Mouse (Mus musculus): Measurements from ENCODE around the gene Zbtb39. TPM values are rescaled to one million over a fixed set of nuclear protein-coding genes. Genes with fewer than 3 reads are reported as not detected.

The Zbtb39 gene
- 3.1 and 3.4 TPM in 2 replicates for polyA plus RNA-seq (2012)

DNA sequence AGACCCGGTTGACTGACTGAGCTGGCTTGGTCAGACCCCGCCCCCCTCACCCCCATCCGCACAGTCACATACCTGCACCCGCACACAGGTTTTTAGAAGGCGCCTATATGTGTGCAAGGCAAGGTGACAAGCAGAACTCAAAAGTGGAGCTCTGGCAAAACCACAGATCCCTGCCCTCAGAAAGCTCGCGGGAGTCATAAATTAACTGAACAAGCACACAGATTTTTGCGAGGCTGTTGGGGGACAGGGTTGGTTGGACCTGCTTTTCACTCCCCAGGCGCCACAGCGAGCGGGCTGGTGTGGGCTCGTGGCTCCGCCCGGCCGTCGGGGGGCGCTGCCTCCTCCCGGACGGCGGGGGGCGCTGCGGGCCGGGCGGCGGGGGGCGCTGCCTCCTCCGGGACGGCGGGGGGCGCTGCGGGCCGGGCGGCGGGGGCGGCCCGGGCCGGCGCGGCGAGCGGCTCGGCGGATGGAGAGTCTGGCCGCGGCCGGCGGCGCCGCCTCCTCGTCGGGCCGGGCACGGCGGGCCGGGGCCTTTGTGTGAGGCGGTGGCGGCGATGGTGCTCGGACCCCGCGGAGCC lies at the start of gene Zbtb39:
TSS of gene Zbtb39 (plus strand) at position 456 of the 578 bp plus-strand sequence.
- TF ChIP-seq GATA1 (IDR thresholded peaks at IDR 0.05; ENCODE audit: low read length) = no peak

DNA sequence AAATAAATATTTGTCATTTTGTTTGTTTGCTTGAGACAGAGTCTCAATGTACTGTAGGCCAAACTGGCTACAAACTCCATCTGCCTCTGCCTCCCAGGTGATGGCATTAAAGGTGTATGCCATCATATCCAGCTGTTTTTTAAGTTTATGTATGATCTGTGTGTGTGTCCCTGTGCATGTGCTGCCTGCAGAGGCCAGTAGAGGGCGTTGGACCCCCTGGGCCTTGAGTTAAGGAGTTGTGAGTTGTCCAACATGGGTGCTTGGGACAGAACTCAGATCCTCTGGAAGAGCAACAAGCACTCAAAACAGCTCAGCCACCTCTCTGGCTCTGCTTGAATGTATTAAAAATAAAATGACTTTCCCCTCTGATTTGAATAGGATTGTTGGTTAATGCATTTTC lies 48.3 kb upstream of the Zbtb39 start:
- no peak for TF ChIP-seq GATA1 (IDR thresholded peaks at IDR 0.05; ENCODE audit: low read length)

DNA sequence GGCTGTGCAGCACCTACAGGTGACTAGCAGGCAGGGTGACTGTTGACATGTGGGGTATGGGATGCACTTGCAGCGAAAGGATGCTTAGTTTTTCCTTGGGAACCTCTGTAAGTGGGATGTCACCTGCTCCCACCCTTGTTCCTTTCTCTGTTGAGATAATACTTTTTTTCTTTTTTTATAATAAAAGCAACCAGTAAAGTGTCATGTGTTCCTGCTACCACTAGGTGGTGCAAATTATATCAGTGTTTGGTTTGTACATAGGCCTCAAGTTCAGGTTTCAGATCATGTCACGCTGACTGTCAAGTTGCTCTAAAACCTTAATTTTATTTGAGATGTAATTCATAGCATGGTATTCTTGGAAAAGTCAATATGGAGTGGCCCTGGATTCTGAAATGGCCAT lies 44.7 kb upstream of the Zbtb39 start:
- TF ChIP-seq GATA1 (IDR thresholded peaks at IDR 0.05; ENCODE audit: low read length) = no peak

DNA sequence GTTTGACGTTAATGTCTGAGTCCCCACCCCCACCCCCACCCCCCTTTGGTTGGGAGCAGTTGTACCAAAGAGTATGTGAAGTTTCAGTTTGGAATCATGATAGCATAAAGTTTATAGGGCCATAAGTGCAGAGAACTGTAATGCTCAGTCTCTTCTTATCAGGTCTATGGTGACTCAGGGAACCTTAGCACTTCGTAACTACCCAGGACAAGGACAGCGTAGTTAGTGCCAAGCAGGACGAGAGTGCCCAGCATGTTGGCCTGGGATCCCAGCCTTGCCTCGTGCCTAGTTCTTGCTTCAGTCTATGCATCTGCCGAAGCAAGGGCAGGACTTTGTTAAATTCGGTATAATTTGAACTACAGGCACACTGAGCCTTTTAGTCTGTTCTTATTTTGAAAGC lies 43.6 kb upstream of the Zbtb39 start:
- no peak for TF ChIP-seq GATA1 (IDR thresholded peaks at IDR 0.05; ENCODE audit: low read length)

- TF ChIP-seq GATA1 (IDR thresholded peaks at IDR 0.05; ENCODE audit: low read length) = no peak
These were observed 40.4 kb upstream of the Zbtb39 start for GRCm38 (mm10) chr10:127698966-127699365.

- no peak for TF ChIP-seq GATA1 (IDR thresholded peaks at IDR 0.05; ENCODE audit: low read length)
These were observed 36.0 kb upstream of the Zbtb39 start for GRCm38 (mm10) chr10:127703299-127703698.

GRCm38 (mm10) chr10:127704293-127704692 lies 35.0 kb upstream of the Zbtb39 start:
- no peak for TF ChIP-seq GATA1 (IDR thresholded peaks at IDR 0.05; ENCODE audit: low read length)

DNA sequence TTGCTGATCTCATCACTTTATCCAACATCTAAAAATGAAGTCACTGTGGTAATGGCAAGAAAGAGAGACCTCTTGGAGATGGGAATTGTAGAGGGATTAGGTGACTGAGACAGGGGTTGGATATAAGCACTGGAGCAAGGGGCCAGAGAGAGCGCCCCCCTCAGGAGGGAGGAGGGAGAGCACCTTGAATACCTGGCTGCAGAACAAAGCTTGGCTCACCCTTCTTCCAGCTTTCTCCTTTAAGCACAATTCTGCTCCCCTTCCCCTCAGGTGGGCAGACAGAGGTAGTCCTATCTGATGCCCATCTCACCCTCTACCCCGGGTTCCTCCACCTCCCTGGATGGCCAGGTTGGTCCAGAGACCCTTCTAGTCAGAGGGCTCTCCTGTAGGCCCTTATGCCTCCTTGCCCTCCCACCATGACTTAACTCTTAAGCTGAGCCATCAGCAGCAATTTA lies 34.5 kb upstream of the Zbtb39 start, which contains the start of gene Myo1a:
TSS of gene Myo1a (plus strand) at position 405 of the 455 bp plus-strand sequence.
- TF ChIP-seq GATA1 (IDR thresholded peaks at IDR 0.05; ENCODE audit: low read length) = no peak

- TF ChIP-seq GATA1 (IDR thresholded peaks at IDR 0.05; ENCODE audit: low read length) = no peak
These were observed 33.6 kb upstream of the Zbtb39 start for GRCm38 (mm10) chr10:127705783-127706182.

DNA sequence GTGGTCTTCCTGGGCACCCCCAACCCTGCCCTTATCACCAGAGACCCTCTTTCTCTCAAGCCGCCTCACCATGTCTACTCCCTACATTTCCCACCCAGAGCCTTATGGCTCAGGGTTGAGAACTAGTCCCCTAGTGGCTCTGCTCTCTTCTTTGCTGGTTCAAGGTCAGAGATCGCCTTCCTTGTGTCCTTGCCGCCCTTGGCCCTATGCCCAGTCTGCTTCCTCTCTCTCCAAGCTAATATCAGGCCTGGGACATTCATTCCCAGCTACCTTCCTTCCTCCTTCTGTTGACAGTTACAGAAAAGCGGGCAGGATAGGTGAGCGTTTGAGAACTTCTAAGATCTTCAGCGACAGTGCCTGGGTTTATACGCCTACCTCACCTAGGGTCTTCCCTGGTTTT lies 31.6 kb upstream of the Zbtb39 start:
- TF ChIP-seq GATA1 (IDR thresholded peaks at IDR 0.05; ENCODE audit: low read length) = no peak

DNA sequence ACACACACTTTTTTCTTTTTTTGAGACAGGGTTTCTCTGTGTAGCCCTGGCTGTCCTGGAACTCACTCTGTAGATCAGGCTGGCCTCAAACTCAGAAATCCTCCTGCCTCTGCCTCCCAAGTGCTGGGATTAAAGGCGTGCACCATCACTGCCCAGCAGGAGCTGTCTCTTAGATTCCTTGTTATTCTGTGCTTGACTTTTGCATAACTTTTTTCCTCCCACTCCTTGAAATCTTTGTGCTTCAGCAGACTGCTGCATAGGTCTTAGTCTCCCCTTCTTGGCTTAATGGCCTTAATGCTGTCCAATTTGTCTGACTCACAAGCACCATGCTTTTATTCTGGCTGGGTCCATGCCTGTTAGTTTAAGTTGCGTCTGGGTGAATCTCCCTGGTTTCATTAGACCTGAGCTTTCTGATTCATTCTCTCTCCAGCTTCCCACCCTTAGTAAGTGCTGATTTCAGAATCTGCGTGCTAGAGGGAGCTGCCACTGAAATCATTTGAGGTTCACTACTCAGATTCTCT lies 30.4 kb upstream of the Zbtb39 start:
- no peak for TF ChIP-seq GATA1 (IDR thresholded peaks at IDR 0.05; ENCODE audit: low read length)

GRCm38 (mm10) chr10:127710331-127710730 lies 29.0 kb upstream of the Zbtb39 start:
- no peak for TF ChIP-seq GATA1 (IDR thresholded peaks at IDR 0.05; ENCODE audit: low read length)

GRCm38 (mm10) chr10:127712736-127713135 lies 26.6 kb upstream of the Zbtb39 start:
- TF ChIP-seq GATA1 (IDR thresholded peaks at IDR 0.05; ENCODE audit: low read length) = no peak

DNA sequence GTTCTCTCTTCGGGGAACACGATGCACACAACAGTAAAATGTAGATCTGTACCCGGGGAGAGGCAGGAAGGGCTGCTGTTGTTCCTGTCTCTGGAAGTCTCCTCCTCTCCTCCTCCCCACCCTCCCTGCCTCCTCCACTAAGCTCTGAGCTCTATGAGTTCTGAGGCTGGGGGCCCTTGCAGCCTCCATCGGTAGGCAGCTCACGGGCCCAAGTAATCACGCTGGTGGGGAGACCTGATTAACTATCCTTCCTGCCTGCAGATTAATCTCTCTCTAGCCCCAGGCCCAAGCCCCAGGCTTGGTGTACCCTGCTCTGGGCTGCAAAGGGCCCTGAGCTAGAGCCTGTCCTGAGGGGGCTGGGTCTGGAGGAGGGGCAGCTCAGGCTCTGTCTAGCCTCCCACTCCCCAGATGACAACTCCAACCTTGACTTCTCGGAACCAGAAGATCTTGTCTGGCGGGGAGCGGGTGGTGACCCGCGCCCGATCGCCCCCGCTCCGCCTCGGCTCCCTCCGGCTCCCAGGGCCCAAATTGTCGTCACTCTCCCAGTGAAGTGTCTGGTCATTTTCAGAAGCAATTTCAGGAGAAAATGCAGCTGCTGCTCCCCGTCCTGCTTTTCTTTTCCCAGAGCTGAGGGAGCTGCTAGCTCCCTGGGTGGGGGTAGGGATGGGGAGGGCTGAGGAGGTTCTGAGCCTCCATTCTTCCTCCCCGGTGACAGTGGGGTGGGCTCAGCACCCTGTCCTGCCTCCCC lies 17.5 kb upstream of the Zbtb39 start:
- TF ChIP-seq GATA1 (IDR thresholded peaks at IDR 0.05; ENCODE audit: low read length) = no peak

DNA sequence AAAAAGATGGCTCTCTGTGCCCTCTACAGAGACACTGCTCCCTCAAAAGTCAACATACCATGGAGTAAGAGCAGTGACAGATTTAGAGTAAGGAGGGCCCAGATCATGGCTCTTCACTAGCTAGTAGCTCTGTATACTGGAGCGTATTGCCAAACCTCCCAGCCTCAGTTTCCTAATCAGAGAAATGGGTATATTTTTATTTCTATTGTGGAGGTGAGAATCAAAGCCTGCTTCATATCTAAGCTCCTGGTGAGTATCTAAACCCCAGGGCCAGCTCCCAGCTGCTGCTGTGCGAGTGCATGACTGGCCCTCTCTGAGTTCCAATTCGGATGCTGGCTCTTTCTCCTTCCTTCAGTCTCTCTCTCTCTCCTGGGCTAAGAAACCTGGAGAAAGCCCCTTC lies 15.2 kb upstream of the Zbtb39 start, which contains the start of gene Tac2:
TSS of gene Tac2 (plus strand) at position 301 of the 400 bp plus-strand sequence.
- no peak for TF ChIP-seq GATA1 (IDR thresholded peaks at IDR 0.05; ENCODE audit: low read length)

GRCm38 (mm10) chr10:127725136-127725535 lies 14.2 kb upstream of the Zbtb39 start:
- TF ChIP-seq GATA1 (IDR thresholded peaks at IDR 0.05; ENCODE audit: low read length) = no peak

DNA sequence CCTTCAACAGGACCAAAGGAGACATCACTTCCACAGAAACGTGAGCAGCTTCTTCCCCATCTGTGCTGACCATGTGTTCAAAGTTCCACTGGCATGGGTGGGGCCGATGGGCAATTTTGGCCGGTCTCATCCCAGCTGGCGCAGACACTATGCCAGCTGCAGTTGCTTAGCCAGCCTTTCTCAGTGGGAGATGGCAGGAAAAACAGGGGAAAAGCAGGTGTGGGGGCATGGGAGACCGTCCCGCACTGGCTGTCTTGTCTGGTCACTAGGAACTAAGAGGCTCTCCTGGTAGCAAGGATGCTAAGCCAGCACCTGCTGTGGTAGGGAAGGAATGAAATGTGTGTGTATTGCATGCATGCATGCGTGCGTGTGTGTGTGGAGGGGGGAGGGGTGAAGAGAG lies 10.9 kb upstream of the Zbtb39 start:
- no peak for TF ChIP-seq GATA1 (IDR thresholded peaks at IDR 0.05; ENCODE audit: low read length)

Data from G1E-ER4 (cell line).